Mouse (Mus musculus) ES-E14 (cell line): ENCODE data around the gene Hoxc10. TPM values are rescaled to one million over a fixed set of nuclear protein-coding genes. Genes with fewer than 3 reads are reported as not detected.

Experiments
- DNase-seq: peaks from one replicate; pipeline ENCODE4 v3.0.0-alpha.2; 2013; ENCODE audit warnings: low read depth, low spot score
- H3K27ac ChIP-seq: 2 replicates; pipeline ENCODE4 v1.5.1; 2012; ENCODE audit warnings: low read depth, mild to moderate bottlenecking, low read length, moderate library complexity, mixed read lengths; ENCODE audit not compliant: poor library complexity, insufficient read depth, severe bottlenecking
- H3K36me3 ChIP-seq: 2 replicates; pipeline ENCODE4 v1.6.1; 2012; ENCODE audit warnings: mild to moderate bottlenecking, low read length, moderate library complexity, mixed read lengths; ENCODE audit not compliant: control insufficient read depth, poor library complexity, insufficient read depth, severe bottlenecking
- H3K4me1 ChIP-seq, 2 experiments: fragments of 150-350 bp in 1 of 2; sonication (generic) in 1 of 2; 2 replicates each; pipeline ENCODE4 v1.6.1; 2012; ENCODE audit warnings: low read length in 2 of 2, mild to moderate bottlenecking in 1 of 2, mixed read lengths in 1 of 2; ENCODE audit not compliant: control insufficient read depth in 2 of 2, insufficient read depth in 2 of 2, poor library complexity in 1 of 2
- H3K4me3 ChIP-seq, 2 experiments: fragments of 150-350 bp in 1 of 2; sonication (generic) in 1 of 2; 2 replicates each; pipeline ENCODE4 v1.5.1; 2012; ENCODE audit warnings: low read length in 2 of 2, low read depth in 1 of 2, mild to moderate bottlenecking in 1 of 2, mixed read lengths in 1 of 2; ENCODE audit not compliant: insufficient read depth in 1 of 2, poor library complexity in 1 of 2, severe bottlenecking in 1 of 2
- H3K9ac ChIP-seq: 2 replicates; pipeline ENCODE4 v1.6.1; 2012; ENCODE audit warnings: low read depth, mild to moderate bottlenecking, low read length, mixed read lengths; ENCODE audit not compliant: poor library complexity, insufficient read depth, severe bottlenecking
- H3K9me3 ChIP-seq: fragments of 150-350 bp; sonication (generic); 2 replicates; pipeline ENCODE4 v1.6.1; 2012; ENCODE audit warnings: low read depth, mild to moderate bottlenecking, low read length; ENCODE audit not compliant: control insufficient read depth, insufficient read depth
- CHD2 ChIP-seq: IDR thresholded peaks from 2 replicates; pipeline ENCODE4 v1.6.1; 2014; ENCODE audit warnings: mild to moderate bottlenecking, low read depth, low read length, inconsistent platforms
- HCFC1 ChIP-seq: IDR thresholded peaks from 2 replicates; pipeline ENCODE4 v1.6.1; 2012; ENCODE audit warnings: low read length, inconsistent platforms, borderline replicate concordance; ENCODE audit not compliant: insufficient read depth
- MAFK ChIP-seq: IDR thresholded peaks from 2 replicates; pipeline ENCODE4 v1.6.1; 2014; ENCODE audit warnings: mild to moderate bottlenecking, low read depth, low read length, inconsistent platforms; ENCODE audit not compliant: insufficient read depth
- ZC3H11A ChIP-seq: IDR thresholded peaks from 2 replicates; pipeline ENCODE4 v1.6.1; 2012; ENCODE audit warnings: low read depth, mild to moderate bottlenecking, inconsistent platforms, low read length, borderline replicate concordance
- ZNF384 ChIP-seq: IDR thresholded peaks from 2 replicates; pipeline ENCODE4 v1.6.1; 2012; ENCODE audit warnings: low read depth, low read length, inconsistent platforms
- in situ Hi-C, 2 experiments: fragments of 600-800 bp; cut with MboI; formaldehyde crosslinking; loops; one replicate each; pipeline ENCODE4 v1.15.1; 2025; ENCODE audit warnings: low sequenced_read_pairs in 2 of 2, inconsistent platforms in 1 of 2; ENCODE audit not compliant: unreplicated experiment in 2 of 2
- total RNA-seq: library from RNA; depleted of rRNA; stranded (reverse); fragments of 300-350 nt; gene quantifications from 2 replicates; pipeline ENCODE4 v1.2.3, GENCODE M21; 2012

Gene Hoxc10
- total RNA-seq, 1 experiment, result 0.58 TPM

DNA sequence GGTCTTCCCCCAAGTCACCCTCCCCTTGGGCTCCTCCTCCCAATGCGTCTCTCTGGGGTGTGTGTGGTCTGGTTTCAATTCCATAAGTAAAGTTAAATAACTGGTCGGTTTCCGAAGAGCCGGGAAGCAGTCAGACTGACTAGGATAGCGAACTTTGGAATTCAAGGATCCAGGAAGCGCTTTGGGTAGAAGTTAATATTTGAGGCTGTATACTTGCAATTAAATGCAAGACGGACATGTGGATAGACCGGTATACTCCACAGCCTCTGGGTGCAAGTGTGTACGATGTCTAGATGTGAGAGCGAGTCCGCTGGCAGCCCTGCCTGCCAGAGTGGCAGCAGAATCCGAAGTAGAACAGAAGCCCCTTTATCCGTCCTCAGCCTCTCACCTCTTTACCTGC lies 4.1 kb upstream of the Hoxc10 start:
- H3K4me3 ChIP-seq, result no peak overlapping the region
- DNase-seq, result no peak
- H3K9ac ChIP-seq, result no peak overlapping the region
- H3K36me3 ChIP-seq, result no peaks in the 10 kb centered on the region
- H3K9me3 ChIP-seq, result no peaks in the 10 kb centered on the region
- TF ChIP-seq ZC3H11A, result no peak
- H3K27ac ChIP-seq, result no peak overlapping the region
- no peaks in the 10 kb centered on the region for H3K4me1 ChIP-seq
- in situ Hi-C loops, result loop anchor here in 1 of 2 experiments (5.0 kb wide), 1 partner anchor 35 kb away; the partner anchor contains the start of gene Hoxc6

DNA sequence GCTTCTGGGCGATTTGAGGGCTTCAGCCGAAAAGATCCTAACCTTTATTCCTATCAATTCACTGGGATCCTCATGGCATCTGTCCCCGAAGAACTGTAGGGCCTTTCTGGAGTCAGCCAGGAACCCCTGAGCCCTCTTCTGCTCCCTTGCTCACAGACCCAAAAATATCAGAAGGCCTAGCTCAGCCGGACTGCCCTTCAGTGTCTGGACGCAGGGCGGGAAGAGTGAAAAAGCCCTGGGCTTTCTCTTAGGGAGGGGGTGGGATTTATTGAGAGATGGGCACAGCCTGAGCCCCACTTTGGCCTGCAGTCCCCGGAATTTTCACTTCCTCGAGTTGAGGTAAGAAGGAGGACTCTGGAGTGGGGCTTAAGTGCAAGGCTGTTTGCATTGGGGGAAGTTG lies 3.3 kb upstream of the Hoxc10 start:
- TF ChIP-seq ZC3H11A (no peak), HCFC1 (no peak), CHD2 (no peak), MAFK (no peak), ZNF384 (no peak)
- no peak for DNase-seq
- H3K9me3 ChIP-seq, result no peaks in the 10 kb centered on the region
- in situ Hi-C loops, result loop anchor here in 1 of 2 experiments (5.0 kb wide), 1 partner anchor 34 kb away; the partner anchor contains the start of gene Hoxc6
- H3K4me1 ChIP-seq, result peaks cover 0 to 2% of the 10 kb centered on the region in 2 experiments; a peak in 1 of 4 replicates
- no peak overlapping the region for H3K4me3 ChIP-seq
- no peak overlapping the region for H3K27ac ChIP-seq
- H3K36me3 ChIP-seq, result no peaks in the 10 kb centered on the region
- H3K9ac ChIP-seq, result no peak overlapping the region

DNA sequence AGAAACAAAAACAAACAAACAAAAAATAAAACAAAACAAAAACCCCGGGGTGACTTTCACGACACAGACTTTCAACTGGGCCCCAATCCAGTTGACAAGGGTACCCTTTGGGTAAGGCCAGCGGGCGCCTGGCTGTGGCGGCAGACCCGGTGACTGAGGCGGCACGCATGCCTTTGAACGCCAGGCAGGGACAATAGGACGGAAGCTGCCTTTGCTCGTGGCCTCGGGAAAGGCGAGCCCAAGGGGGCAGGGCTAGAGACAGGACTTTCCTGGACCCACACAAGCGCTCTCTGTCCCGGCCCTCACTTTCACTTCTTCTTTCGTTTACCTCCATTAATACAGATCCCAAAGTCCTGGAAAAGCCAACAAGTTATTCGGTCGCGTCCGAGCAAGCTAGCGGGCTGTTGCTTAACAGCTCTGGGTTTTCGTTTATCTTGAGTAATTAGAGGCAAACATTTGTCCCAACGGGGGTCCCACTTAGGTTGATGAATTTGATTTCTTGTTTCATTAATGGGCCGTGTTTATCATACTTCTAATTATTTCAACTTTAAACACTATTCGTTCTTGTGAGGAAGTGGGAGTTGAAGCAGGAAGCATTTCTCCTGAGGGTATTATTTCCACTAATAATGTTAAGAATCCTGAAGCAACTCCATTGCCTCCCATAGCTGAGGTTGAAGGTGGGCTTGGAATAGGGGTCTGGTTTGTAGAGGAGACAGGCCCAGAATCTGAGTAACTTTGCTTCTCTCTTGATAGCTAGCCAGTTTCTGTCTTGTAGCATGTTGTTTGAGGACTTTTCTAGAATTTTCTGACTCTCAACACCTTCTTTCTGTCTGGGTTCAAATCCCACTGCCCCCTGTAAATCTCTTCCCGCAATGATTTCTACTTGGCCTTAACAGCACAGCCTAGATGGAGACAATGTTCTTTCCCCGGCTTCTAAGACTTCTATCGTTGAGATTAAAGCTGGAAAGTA lies 2.6 kb upstream of the Hoxc10 start:
- no peak for DNase-seq
- H3K27ac ChIP-seq, result no peak overlapping the region
- no peaks in the 10 kb centered on the region for H3K36me3 ChIP-seq
- peaks cover 0 to 2% of the 10 kb centered on the region in 2 experiments; a peak in 1 of 4 replicates for H3K4me1 ChIP-seq
- TF ChIP-seq CHD2, result no peak
- TF ChIP-seq ZNF384, result no peak
- no peak for TF ChIP-seq ZC3H11A
- no peak for TF ChIP-seq HCFC1
- TF ChIP-seq MAFK, result no peak
- in situ Hi-C loops, result loop anchor here in 1 of 2 experiments (5.0 kb wide), 1 partner anchor 33 kb away; the partner anchor contains the start of gene Hoxc6
- H3K9me3 ChIP-seq, result no peaks in the 10 kb centered on the region
- no peak overlapping the region for H3K9ac ChIP-seq
- H3K4me3 ChIP-seq, result no peak overlapping the region

DNA sequence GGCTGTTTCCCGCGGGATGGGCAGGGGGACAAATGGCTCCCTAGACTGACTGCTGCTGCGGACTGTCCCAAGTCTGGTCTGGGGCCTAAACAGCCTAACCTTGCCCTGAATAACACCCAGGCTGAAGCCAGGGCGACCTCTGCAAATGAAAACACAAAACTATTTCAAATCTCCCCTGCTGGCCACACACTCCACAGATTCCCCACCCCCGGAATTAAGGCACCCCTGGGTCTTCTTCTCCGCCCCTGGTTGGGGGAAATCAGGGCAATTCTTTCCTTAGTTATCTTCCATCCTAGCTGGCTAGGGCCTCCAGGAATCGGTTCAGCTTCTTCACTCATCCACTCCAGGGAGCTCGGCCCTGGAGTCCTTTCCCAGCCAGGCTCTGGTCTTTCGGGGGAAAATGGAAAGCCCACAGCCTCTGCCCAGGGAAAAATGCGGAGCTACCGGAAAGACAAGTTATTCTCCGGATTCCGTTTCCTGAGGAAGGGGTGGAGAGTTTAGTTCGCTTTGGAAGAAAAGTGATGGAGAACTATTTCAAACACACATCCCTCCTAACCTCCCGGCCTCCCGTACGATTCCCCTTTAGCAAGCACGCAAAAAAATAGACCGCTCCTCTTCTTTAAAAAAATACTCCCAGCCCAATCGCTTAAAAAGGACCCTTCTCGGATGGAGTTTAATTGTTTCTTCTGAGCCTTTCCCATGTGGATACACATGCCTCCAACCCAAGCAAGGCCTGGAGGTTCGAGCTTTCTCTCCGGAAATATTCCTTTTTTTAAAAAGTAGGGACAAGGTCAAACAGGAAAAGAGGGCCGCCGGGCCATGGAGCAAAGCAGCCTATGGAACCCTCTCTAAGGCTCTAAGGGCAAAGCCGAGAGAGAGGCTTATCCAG lies 1.3 kb upstream of the Hoxc10 start:
- no peak for DNase-seq
- H3K9ac ChIP-seq, result no peak overlapping the region
- H3K36me3 ChIP-seq, result no peaks in the 10 kb centered on the region
- no peak overlapping the region for H3K4me3 ChIP-seq
- H3K4me1 ChIP-seq, result peaks cover 0 to 2% of the 10 kb centered on the region in 2 experiments; a peak in 1 of 4 replicates
- no peak for TF ChIP-seq CHD2
- no peak for TF ChIP-seq ZC3H11A
- no peak for TF ChIP-seq ZNF384
- no peak for TF ChIP-seq HCFC1
- no peak for TF ChIP-seq MAFK
- no peak overlapping the region for H3K27ac ChIP-seq
- no peaks in the 10 kb centered on the region for H3K9me3 ChIP-seq
- in situ Hi-C loops, result no loop called here
